Mouse (Mus musculus) midbrain, embryonic 16.5 days (tissue): ENCODE data around the gene Odr4. TPM values are rescaled to one million over a fixed set of nuclear protein-coding genes. Genes with fewer than 3 reads are reported as not detected.
A peak's percentile ranks its signal among the peaks of the same experiment; 100 is the strongest.

Experiments used
- ATAC-seq: fragments of 200-750 bp; cut with Nextera tagmentation; 2 replicates; pipeline ENCODE4 v1.8.0; 2017; ENCODE audit warnings: moderate TSS enrichment
- H3K27ac ChIP-seq: fragments of 300-500 bp; sonication (generic); 2 replicates; pipeline ENCODE4 v1.5.1; 2014; ENCODE audit warnings: mild to moderate bottlenecking, low read length, mixed read lengths
- H3K27me3 ChIP-seq: fragments of 300-500 bp; sonication (generic); 2 replicates; pipeline ENCODE4 v1.6.1; 2014; ENCODE audit warnings: low read depth, low read length, mixed read lengths; ENCODE audit not compliant: control insufficient read depth, insufficient read depth
- H3K36me3 ChIP-seq: fragments of 300-500 bp; sonication (generic); 2 replicates; pipeline ENCODE4 v1.6.1; 2014; ENCODE audit warnings: mild to moderate bottlenecking, low read length, moderate library complexity, mixed read lengths; ENCODE audit not compliant: control insufficient read depth, insufficient read depth
- H3K4me1 ChIP-seq: fragments of 300-500 bp; sonication (generic); 2 replicates; pipeline ENCODE4 v1.6.1; 2014; ENCODE audit warnings: mild to moderate bottlenecking, low read length, mixed read lengths; ENCODE audit not compliant: control insufficient read depth, insufficient read depth
- H3K4me2 ChIP-seq: fragments of 300-500 bp; sonication (generic); 2 replicates; pipeline ENCODE4 v1.6.1; 2014; ENCODE audit warnings: mild to moderate bottlenecking, low read length, mixed read lengths
- H3K4me3 ChIP-seq: fragments of 300-500 bp; sonication (generic); 2 replicates; pipeline ENCODE4 v1.5.1; 2014; ENCODE audit warnings: low read depth, mild to moderate bottlenecking, low read length, moderate library complexity, mixed read lengths
- H3K9ac ChIP-seq: fragments of 300-500 bp; sonication (generic); 2 replicates; pipeline ENCODE4 v1.6.1; 2014; ENCODE audit warnings: low read depth, low read length, mixed read lengths
- H3K9me3 ChIP-seq: fragments of 300-500 bp; sonication (generic); replicated peaks from 2 replicates; pipeline ENCODE4 v1.6.1; 2014; ENCODE audit warnings: mild to moderate bottlenecking, low read length, mixed read lengths; ENCODE audit not compliant: control insufficient read depth, poor library complexity, severe bottlenecking
- WGBS: fragments of 180-500 bp; shearing (Covaris S2); extraction: QIAGEN DNeasy Blood & Tissue Kit; methylation state at CpG from one replicate; pipeline ENCODE4 v1.1.7; 2014; 5-methylcytosine and 5-hydroxymethylcytosine counted together
- polyA plus RNA-seq: library from polyadenylated mRNA; unstranded; fragments of >200 nt; fragmentation: Nextera tagmentation; extraction: Ambion mirVana; gene quantifications from 2 replicates; pipeline ENCODE4 v1.2.1, GENCODE M21; 2015

Odr4 gene
- polyA plus RNA-seq, 1 experiment from 2014 or later, result 37.8 TPM

DNA sequence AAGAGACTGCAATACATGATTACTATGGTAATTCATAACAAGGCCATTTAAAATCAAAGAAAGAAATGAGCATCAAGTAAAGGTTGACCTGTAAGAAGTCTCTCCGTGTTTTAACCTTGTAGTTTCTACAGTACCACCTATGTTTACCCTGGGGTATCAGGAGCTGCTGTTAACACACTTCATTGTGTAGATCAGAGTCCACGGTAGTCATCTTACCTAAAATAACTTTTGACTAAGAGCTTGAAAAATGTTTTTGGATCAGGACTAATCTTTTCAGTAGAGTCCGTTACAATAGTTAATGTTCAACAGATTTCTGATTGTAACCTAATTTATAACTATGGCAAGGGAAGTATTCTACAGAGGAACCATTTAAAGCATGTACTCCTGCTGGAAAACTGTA, 11.7 kb upstream of the Odr4 start:
- peaks cover 28% of the 10 kb centered on the region for H3K36me3 ChIP-seq
- H3K4me3 ChIP-seq, result no peak overlapping the region
- H3K27me3 ChIP-seq, result no peaks in the 10 kb centered on the region
- H3K9ac ChIP-seq, result no peak overlapping the region
- no peak for ATAC-seq
- no peaks in the 10 kb centered on the region for H3K9me3 ChIP-seq
- 96% methylated on average over 3 of the region's 3 CpGs for WGBS
- H3K4me1 ChIP-seq, result no peaks in the 10 kb centered on the region
- no peak overlapping the region for H3K27ac ChIP-seq
- no peak overlapping the region for H3K4me2 ChIP-seq

DNA sequence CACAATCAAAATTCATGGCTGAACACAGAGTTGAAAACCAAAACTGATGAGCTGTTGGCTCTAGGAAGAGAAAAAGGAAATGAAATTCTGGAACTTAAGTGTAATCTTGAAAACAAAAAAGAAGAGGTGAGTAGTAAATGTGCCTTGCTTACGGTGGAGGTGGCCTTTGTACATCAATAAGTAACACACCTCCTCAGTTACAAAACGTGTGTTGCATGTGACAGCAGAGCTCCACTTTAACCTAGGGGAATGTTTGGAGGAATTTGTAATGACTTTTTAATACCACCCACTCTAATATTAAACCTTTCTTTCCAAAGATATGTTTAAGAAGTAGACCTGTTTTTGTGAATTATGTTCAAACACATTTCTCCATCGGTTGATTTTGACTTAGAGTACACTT, 11.0 kb upstream of the Odr4 start:
- Histone ChIP-seq H3K4me2 (no peak overlapping the region), H3K27ac (no peak overlapping the region), H3K4me3 (no peak overlapping the region), H3K9ac (no peak overlapping the region), H3K36me3 (peaks cover 28% of the 10 kb centered on the region), H3K9me3 (no peaks in the 10 kb centered on the region), H3K27me3 (no peaks in the 10 kb centered on the region), H3K4me1 (no peaks in the 10 kb centered on the region)
- 96% methylated on average over 3 of the region's 3 CpGs for WGBS
- ATAC-seq, result no peak

DNA sequence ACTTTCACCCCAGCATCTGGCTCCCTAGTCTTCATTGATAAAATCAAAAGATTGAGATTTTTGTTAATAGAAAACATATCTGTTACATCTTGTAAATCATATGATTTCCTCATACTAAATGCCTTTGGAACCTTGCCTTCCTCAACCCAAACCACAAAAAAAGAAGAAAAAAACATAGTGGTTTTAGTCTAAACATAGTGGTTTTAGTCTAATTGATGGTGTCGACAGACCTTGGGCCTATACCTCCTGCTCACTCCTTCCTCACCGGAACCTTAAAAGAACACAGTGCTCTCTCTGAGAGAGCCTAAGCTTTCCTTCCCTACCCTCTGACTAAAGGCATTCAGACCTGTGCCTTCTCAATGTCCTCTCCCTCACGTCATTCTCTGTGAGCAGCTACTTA, 3.1 kb upstream of the Odr4 start:
- H3K36me3 ChIP-seq, result peaks cover 16% of the 10 kb centered on the region; the same call in 1 of the 2 replicates
- H3K9me3 ChIP-seq, result no peaks in the 10 kb centered on the region
- 92% methylated on average over 3 of the region's 3 CpGs for WGBS
- no peak overlapping the region for H3K4me2 ChIP-seq
- no peak overlapping the region for H3K27ac ChIP-seq
- H3K4me3 ChIP-seq, result no peak overlapping the region
- no peak for ATAC-seq
- no peak overlapping the region for H3K9ac ChIP-seq
- H3K27me3 ChIP-seq, result no peaks in the 10 kb centered on the region
- H3K4me1 ChIP-seq, result peaks cover 14% of the 10 kb centered on the region

GRCm38 (mm10) chr1:150393488-150393852, 590 bp upstream of the Odr4 start:
- under 1% methylated on average over 27 of the region's 27 CpGs for WGBS
- peak overlapping the region; percentile 97 for H3K27ac ChIP-seq
- ATAC-seq, result peak; percentile 59

GRCm38 (mm10) chr1:150391931-150392637, 796 bp downstream of the Odr4 start:
- H3K9me3 ChIP-seq, result no peaks in the 10 kb centered on the region
- peaks cover 14% of the 10 kb centered on the region for H3K36me3 ChIP-seq
- no peaks in the 10 kb centered on the region for H3K27me3 ChIP-seq
- H3K4me2 ChIP-seq, result peak overlapping the region; percentile 65
- peak; percentile 52 for ATAC-seq
- peak overlapping the region; percentile 82 for H3K4me3 ChIP-seq
- H3K4me1 ChIP-seq, result peaks cover 15% of the 10 kb centered on the region
- peak overlapping the region; percentile 87 for H3K9ac ChIP-seq
- 25% methylated on average over 11 of the region's 11 CpGs for WGBS
- H3K27ac ChIP-seq, result peak overlapping the region; percentile 97

More at GRCm38 (mm10) chr1:150393488-150393852, 590 bp upstream of the Odr4 start:
- Histone ChIP-seq H3K27me3 (no peaks in the 10 kb centered on the region), H3K9ac (peak overlapping the region; percentile 63), H3K4me3 (peak overlapping the region; percentile 82), H3K4me2 (peak overlapping the region; percentile 80), H3K4me1 (peaks cover 15% of the 10 kb centered on the region), H3K36me3 (peaks cover 12% of the 10 kb centered on the region; the same call in 1 of the 2 replicates), H3K9me3 (no peaks in the 10 kb centered on the region)

- 90% methylated on average over 6 of the region's 6 CpGs for WGBS
- no peak for ATAC-seq
- no peak overlapping the region for H3K4me2 ChIP-seq
- H3K27ac ChIP-seq, result no peak overlapping the region
- peaks cover 5% of the 10 kb centered on the region; the same call in 1 of the 2 replicates for H3K36me3 ChIP-seq
- no peak overlapping the region for H3K4me3 ChIP-seq
- H3K27me3 ChIP-seq, result no peaks in the 10 kb centered on the region
- H3K4me1 ChIP-seq, result peaks cover 12% of the 10 kb centered on the region
- no peak overlapping the region for H3K9ac ChIP-seq
- no peaks in the 10 kb centered on the region for H3K9me3 ChIP-seq
Measured at GRCm38 (mm10) chr1:150389390-150390129, 3.3 kb downstream of the Odr4 start.

GRCm38 (mm10) chr1:150387572-150387971, 5.3 kb downstream of the Odr4 start:
- Histone ChIP-seq H3K4me2 (no peak overlapping the region), H3K9ac (no peak overlapping the region), H3K27ac (no peak overlapping the region), H3K4me1 (peaks cover 6% of the 10 kb centered on the region), H3K27me3 (no peaks in the 10 kb centered on the region), H3K9me3 (no peaks in the 10 kb centered on the region), H3K36me3 (peaks cover 5% of the 10 kb centered on the region), H3K4me3 (no peak overlapping the region)
- WGBS, result 93% methylated on average over 9 of the region's 9 CpGs
- no peak for ATAC-seq

DNA sequence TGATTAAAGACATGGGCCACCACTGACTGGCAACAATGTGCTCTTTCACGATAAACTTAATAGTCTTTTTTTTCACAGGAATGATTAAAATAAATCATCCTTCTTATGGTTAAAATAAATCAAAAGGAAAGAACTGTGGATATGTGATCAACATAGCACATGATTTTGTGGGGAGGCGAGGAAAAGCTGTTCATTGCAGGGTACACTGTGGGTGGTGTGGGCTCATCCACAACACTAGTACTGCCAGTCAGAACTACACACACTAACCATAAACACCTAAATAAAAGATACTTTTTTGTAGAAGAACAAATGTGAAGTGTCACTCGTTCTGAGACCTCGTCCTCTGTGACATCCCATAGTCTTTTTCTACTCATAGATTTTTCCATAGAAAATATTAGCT, 8.7 kb downstream of the Odr4 start:
- ATAC-seq, result no peak
- WGBS, result 96% methylated on average over 4 of the region's 4 CpGs
- H3K36me3 ChIP-seq, result peaks cover 2% of the 10 kb centered on the region

DNA sequence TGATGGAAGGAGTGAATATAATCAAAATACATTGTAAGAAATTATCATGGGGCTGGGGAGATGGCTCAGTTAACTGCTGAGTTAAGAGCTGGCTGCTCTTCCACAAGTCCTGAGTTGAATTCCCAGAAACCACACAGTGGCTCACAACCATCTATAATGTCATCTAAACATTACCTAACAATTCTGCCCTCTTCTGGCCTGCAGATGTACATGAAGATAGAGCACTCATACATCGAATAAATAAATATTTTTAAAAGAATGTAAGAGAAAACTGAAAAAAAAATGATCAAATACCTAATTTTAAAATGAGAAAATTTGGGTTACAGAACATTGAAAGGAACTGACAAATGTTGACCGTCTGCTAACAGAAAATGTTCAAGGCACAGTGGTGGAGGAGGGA, 18.6 kb downstream of the Odr4 start:
- Histone ChIP-seq H3K9me3 (no peaks in the 10 kb centered on the region), H3K4me3 (no peak overlapping the region), H3K27ac (no peak overlapping the region), H3K4me1 (no peaks in the 10 kb centered on the region), H3K36me3 (peaks cover 3% of the 10 kb centered on the region), H3K9ac (no peak overlapping the region), H3K4me2 (no peak overlapping the region), H3K27me3 (no peaks in the 10 kb centered on the region)
- WGBS, result 94% methylated on average over 2 of the region's 2 CpGs
- no peak for ATAC-seq

More for the DNA sequence above, 8.7 kb downstream of the Odr4 start:
- no peak overlapping the region for H3K9ac ChIP-seq
- no peaks in the 10 kb centered on the region for H3K9me3 ChIP-seq
- no peaks in the 10 kb centered on the region for H3K4me1 ChIP-seq
- no peak overlapping the region for H3K4me3 ChIP-seq
- H3K4me2 ChIP-seq, result no peak overlapping the region
- no peaks in the 10 kb centered on the region for H3K27me3 ChIP-seq
- no peak overlapping the region for H3K27ac ChIP-seq
